Mouse (Mus musculus) stomach, embryonic 16.5 days (tissue): ENCODE measurements around the gene Atp2b4. TPM values are rescaled to one million over a fixed set of nuclear protein-coding genes. Genes with fewer than 3 reads are reported as not detected.

Experiments used
- ATAC-seq: fragments of 200-750 bp; cut with Nextera tagmentation; 2 replicates; pipeline ENCODE4 v1.8.0; 2017; ENCODE audit warnings: moderate number of reproducible peaks, moderate TSS enrichment; ENCODE audit not compliant: insufficient read depth, low FRiP score
- H3K27ac ChIP-seq: fragments of 300-500 bp; sonication (generic); 2 replicates; pipeline ENCODE4 v1.5.1; 2014; ENCODE audit warnings: low read length
- H3K27me3 ChIP-seq: fragments of 300-500 bp; sonication (generic); 2 replicates; pipeline ENCODE4 v1.6.1; 2014; ENCODE audit warnings: low read length, control low read depth, mixed read lengths; ENCODE audit not compliant: control insufficient read depth, insufficient read depth
- H3K36me3 ChIP-seq: fragments of 300-500 bp; sonication (generic); 2 replicates; pipeline ENCODE4 v1.6.1; 2014; ENCODE audit warnings: low read length; ENCODE audit not compliant: control insufficient read depth, insufficient read depth
- H3K4me1 ChIP-seq: fragments of 300-500 bp; sonication (generic); 2 replicates; pipeline ENCODE4 v1.6.1; 2014; ENCODE audit warnings: low read length, control low read depth, mixed read lengths; ENCODE audit not compliant: control insufficient read depth, insufficient read depth
- H3K4me2 ChIP-seq: fragments of 300-500 bp; sonication (generic); 2 replicates; pipeline ENCODE4 v1.6.1; 2014; ENCODE audit warnings: low read depth, low read length, mixed read lengths
- H3K4me3 ChIP-seq: fragments of 300-500 bp; sonication (generic); replicated peaks from 2 replicates; pipeline ENCODE4 v1.5.1; 2014; ENCODE audit warnings: mild to moderate bottlenecking, low read length
- H3K9ac ChIP-seq: fragments of 300-500 bp; sonication (generic); 2 replicates; pipeline ENCODE4 v1.6.1; 2014; ENCODE audit warnings: low read length
- H3K9me3 ChIP-seq: fragments of 300-500 bp; sonication (generic); replicated peaks from 2 replicates; pipeline ENCODE4 v1.6.1; 2016; ENCODE audit warnings: low read length, control low read depth; ENCODE audit not compliant: control insufficient read depth
- whole genome bisulfite sequencing: fragments of 180-500 bp; shearing (Covaris S2); extraction: QIAGEN DNeasy Blood & Tissue Kit; methylation state at CpG from one replicate; pipeline ENCODE4 v1.1.7; 2014; 5-methylcytosine and 5-hydroxymethylcytosine counted together
- polyA plus RNA-seq: library from polyadenylated mRNA; unstranded; fragments of >200 nt; fragmentation: Nextera tagmentation; extraction: Ambion mirVana; gene quantifications from 2 replicates; pipeline ENCODE4 v1.2.1, GENCODE M21; 2015

The Atp2b4 gene
- polyA plus RNA-seq, 1 experiment from 2014 or later, result 23.9 TPM

- ATAC-seq, result no peak
- WGBS, result 89% methylated on average over 8 of the region's 8 CpGs
- Histone ChIP-seq H3K4me1 (no peaks in the 10 kb centered on the region), H3K4me3 (no peak overlapping the region), H3K4me2 (no peak overlapping the region), H3K27ac (no peak overlapping the region), H3K27me3 (no peaks in the 10 kb centered on the region), H3K9me3 (no peaks in the 10 kb centered on the region), H3K9ac (no peak overlapping the region), H3K36me3 (peaks cover 5% of the 10 kb centered on the region; the same call in 1 of the 2 replicates)
These were observed 82.1 kb downstream of the Atp2b4 start for GRCm38 (mm10) chr1:133718786-133719185.

- no peak overlapping the region for H3K9ac ChIP-seq
- H3K36me3 ChIP-seq, result peaks cover 5% of the 10 kb centered on the region; the same call in 1 of the 2 replicates
- no peaks in the 10 kb centered on the region for H3K9me3 ChIP-seq
- no peak overlapping the region for H3K27ac ChIP-seq
- no peaks in the 10 kb centered on the region for H3K27me3 ChIP-seq
- no peak overlapping the region for H3K4me2 ChIP-seq
- no peak overlapping the region for H3K4me3 ChIP-seq
- 68% methylated on average over 3 of the region's 3 CpGs for WGBS
- no peak for ATAC-seq
- H3K4me1 ChIP-seq, result no peaks in the 10 kb centered on the region
These were observed 82.5 kb downstream of the Atp2b4 start for GRCm38 (mm10) chr1:133718296-133718695.

GRCm38 (mm10) chr1:133716464-133716863 lies 84.4 kb downstream of the Atp2b4 start:
- no peak overlapping the region for H3K4me3 ChIP-seq
- ATAC-seq, result no peak

GRCm38 (mm10) chr1:133715191-133715590 lies 85.7 kb downstream of the Atp2b4 start:
- 66% methylated on average over 1 of the region's 1 CpGs for WGBS
- peaks cover 5% of the 10 kb centered on the region; the same call in 1 of the 2 replicates for H3K36me3 ChIP-seq
- no peak overlapping the region for H3K4me2 ChIP-seq
- H3K4me1 ChIP-seq, result peaks cover 14% of the 10 kb centered on the region
- no peak overlapping the region for H3K27ac ChIP-seq
- H3K9me3 ChIP-seq, result no peaks in the 10 kb centered on the region
- H3K27me3 ChIP-seq, result no peaks in the 10 kb centered on the region
- no peak overlapping the region for H3K4me3 ChIP-seq
- ATAC-seq, result no peak
- H3K9ac ChIP-seq, result no peak overlapping the region

More at GRCm38 (mm10) chr1:133716464-133716863, 84.4 kb downstream of the Atp2b4 start:
- Histone ChIP-seq H3K4me2 (no peak overlapping the region), H3K4me1 (peaks cover 9% of the 10 kb centered on the region), H3K9ac (no peak overlapping the region), H3K27ac (no peak overlapping the region), H3K36me3 (peaks cover 5% of the 10 kb centered on the region; the same call in 1 of the 2 replicates), H3K27me3 (no peaks in the 10 kb centered on the region), H3K9me3 (no peaks in the 10 kb centered on the region)
- 27% methylated on average over 7 of the region's 7 CpGs for WGBS

DNA sequence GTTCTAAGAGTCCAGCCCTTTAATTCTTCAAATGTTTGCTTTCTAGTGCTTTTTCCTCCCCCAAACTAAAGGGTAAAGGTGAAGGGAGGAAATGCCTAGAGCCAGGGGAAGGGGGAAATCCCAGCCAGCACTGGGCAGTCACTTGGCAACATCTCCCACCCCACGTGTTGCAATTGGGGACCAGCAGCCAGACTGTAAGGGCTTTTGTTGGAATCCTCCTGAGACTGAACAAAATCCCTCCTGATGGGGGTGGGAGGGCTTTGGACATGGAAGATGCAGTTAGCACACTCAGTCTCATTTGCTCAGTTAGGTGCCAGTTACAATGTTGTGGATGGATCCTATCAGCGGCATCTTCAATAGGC lies 87.9 kb downstream of the Atp2b4 start:
- H3K4me3 ChIP-seq, result no peak overlapping the region
- no peaks in the 10 kb centered on the region for H3K27me3 ChIP-seq
- H3K36me3 ChIP-seq, result no peaks in the 10 kb centered on the region
- H3K9me3 ChIP-seq, result no peaks in the 10 kb centered on the region
- H3K9ac ChIP-seq, result no peak overlapping the region
- H3K27ac ChIP-seq, result 0 out of 2 replicates have a peak overlapping the region, but pooled peaks have one; percentile 47
- 43% methylated on average over 2 of the region's 2 CpGs for WGBS
- peaks cover 17% of the 10 kb centered on the region for H3K4me1 ChIP-seq
- H3K4me2 ChIP-seq, result no peak overlapping the region
- no peak for ATAC-seq

DNA sequence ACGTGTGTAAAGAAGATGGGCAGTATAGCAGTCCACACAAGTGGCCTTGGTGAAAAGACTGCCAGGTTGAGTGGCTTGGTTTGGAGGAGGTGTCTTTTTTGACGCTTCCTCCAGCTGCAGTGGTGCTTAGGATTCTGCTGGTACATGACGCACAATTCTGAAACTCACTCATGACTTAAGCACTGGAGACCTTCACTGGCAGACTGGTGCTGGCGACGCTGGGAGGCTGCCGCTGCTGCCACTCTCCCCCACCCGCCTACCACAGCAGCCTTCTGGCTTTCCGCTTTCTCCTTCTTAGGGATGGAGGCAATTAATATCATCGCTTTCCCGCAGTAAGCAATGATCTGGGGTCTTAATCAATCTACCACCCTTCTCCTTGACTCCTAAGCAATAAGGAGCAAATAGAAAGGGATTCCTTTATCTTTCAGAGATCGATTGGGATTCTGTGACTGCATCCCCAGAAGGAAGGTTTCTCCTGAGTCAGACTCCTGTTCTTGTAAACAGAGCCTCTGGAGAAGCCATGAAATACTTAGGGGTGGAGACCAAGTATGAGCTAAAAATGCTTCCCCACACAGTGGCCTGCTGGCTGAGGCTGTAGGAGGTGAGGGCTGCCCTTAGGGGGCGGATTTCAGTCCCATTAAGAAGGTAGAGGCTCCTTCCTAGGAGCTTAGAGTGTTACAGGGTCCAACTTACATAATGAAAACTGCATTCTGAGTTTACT lies 88.4 kb downstream of the Atp2b4 start:
- WGBS, result 54% methylated on average over 12 of the region's 12 CpGs
- ATAC-seq, result 0 out of 2 replicates have a peak, but pooled peaks have one; percentile 51

GRCm38 (mm10) chr1:133711376-133711775 lies 89.5 kb downstream of the Atp2b4 start:
- 68% methylated on average over 6 of the region's 6 CpGs for WGBS
- Histone ChIP-seq H3K4me2 (no peak overlapping the region), H3K36me3 (no peaks in the 10 kb centered on the region), H3K4me1 (peaks cover 17% of the 10 kb centered on the region), H3K27ac (no peak overlapping the region), H3K4me3 (no peak overlapping the region), H3K9me3 (no peaks in the 10 kb centered on the region), H3K9ac (no peak overlapping the region), H3K27me3 (no peaks in the 10 kb centered on the region)
- no peak for ATAC-seq

More for the DNA sequence above, 88.4 kb downstream of the Atp2b4 start:
- H3K4me1 ChIP-seq, result peaks cover 17% of the 10 kb centered on the region
- no peak overlapping the region for H3K4me3 ChIP-seq
- H3K27me3 ChIP-seq, result no peaks in the 10 kb centered on the region
- no peaks in the 10 kb centered on the region for H3K36me3 ChIP-seq
- H3K27ac ChIP-seq, result peak overlapping the region; percentile 47; the same call in 1 of the 2 replicates
- no peak overlapping the region for H3K4me2 ChIP-seq
- no peak overlapping the region for H3K9ac ChIP-seq
- H3K9me3 ChIP-seq, result no peaks in the 10 kb centered on the region

DNA sequence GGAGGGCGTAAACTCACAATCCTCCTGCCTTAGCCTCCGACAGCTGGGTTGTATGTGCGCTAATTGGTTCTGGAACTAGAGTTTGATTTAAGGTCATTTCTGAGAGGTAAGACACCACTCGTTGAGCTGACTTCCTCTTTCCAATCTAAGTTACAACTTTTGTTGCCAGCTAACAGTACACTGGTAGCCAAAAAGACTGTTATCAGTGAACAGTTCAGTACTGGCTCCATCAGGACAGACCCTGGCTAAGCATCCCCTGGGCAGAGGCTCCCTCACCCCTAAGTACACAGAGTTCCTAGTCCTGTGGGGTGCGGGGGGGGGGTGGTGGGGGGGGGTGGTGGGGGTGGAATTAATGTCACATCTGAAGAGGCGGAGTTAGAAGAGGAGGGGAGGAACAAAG lies 89.9 kb downstream of the Atp2b4 start:
- Histone ChIP-seq H3K4me1 (peaks cover 17% of the 10 kb centered on the region), H3K36me3 (no peaks in the 10 kb centered on the region), H3K27ac (no peak overlapping the region), H3K4me2 (no peak overlapping the region), H3K9ac (no peak overlapping the region), H3K4me3 (no peak overlapping the region), H3K27me3 (no peaks in the 10 kb centered on the region), H3K9me3 (no peaks in the 10 kb centered on the region)
- ATAC-seq, result no peak
- 55% methylated on average over 6 of the region's 6 CpGs for WGBS

- Histone ChIP-seq H3K27me3 (no peaks in the 10 kb centered on the region), H3K9ac (no peak overlapping the region), H3K27ac (no peak overlapping the region), H3K9me3 (no peaks in the 10 kb centered on the region), H3K4me3 (no peak overlapping the region), H3K36me3 (no peaks in the 10 kb centered on the region), H3K4me1 (peaks cover 17% of the 10 kb centered on the region), H3K4me2 (no peak overlapping the region)
- 72% methylated on average over 3 of the region's 3 CpGs for WGBS
- no peak for ATAC-seq
These were observed 91.5 kb downstream of the Atp2b4 start for GRCm38 (mm10) chr1:133709292-133709691.
